Mouse (Mus musculus): ENCODE data around the gene Prr14l.
A peak's percentile ranks its signal among the peaks of the same experiment; 100 is the strongest.
"Not testable (repeated sequence)": the region's sequence is repeated elsewhere in the genome, so short reads cannot be mapped to it uniquely, and the experiment has no call there.

Prr14l gene

GRCm38 (mm10) chr5:32785313-32785915 is 68.6 kb downstream of the Prr14l start, which contains the start of gene Pisd:
Gene Pisd (minus strand): TSS chr5:32785646.
- peak; percentile 91 for DNase-seq (ENCODE audit: low spot score)

- no peak for DNase-seq (ENCODE audit: low spot score)
Measured at GRCm38 (mm10) chr5:32784726-32785125, 69.3 kb downstream of the Prr14l start.

- no peak for DNase-seq (ENCODE audit: low spot score)
Measured at GRCm38 (mm10) chr5:32781596-32781995, 72.5 kb downstream of the Prr14l start.

- no peak for DNase-seq (ENCODE audit: low spot score)
Measured at GRCm38 (mm10) chr5:32778168-32778567, 75.9 kb downstream of the Prr14l start.

- no peak for DNase-seq (ENCODE audit: low spot score)
Measured at GRCm38 (mm10) chr5:32772361-32772760, 81.7 kb downstream of the Prr14l start.

GRCm38 (mm10) chr5:32767636-32768373 is 86.3 kb downstream of the Prr14l start:
- DNase-seq (ENCODE audit: low spot score), result no peak

- DNase-seq (ENCODE audit: low spot score), result no peak
Measured at GRCm38 (mm10) chr5:32767004-32767403, 87.1 kb downstream of the Prr14l start.

- no peak for DNase-seq (ENCODE audit: low spot score)
Measured at GRCm38 (mm10) chr5:32761566-32762140, 92.4 kb downstream of the Prr14l start.

- no peak for DNase-seq (ENCODE audit: low spot score)
Measured at GRCm38 (mm10) chr5:32760787-32761186, 93.3 kb downstream of the Prr14l start.

GRCm38 (mm10) chr5:32760352-32760751 is 93.7 kb downstream of the Prr14l start:
- not testable (repeated sequence) for DNase-seq (ENCODE audit: low spot score)

- no peak for DNase-seq (ENCODE audit: low spot score)
Measured at GRCm38 (mm10) chr5:32759662-32760061, 94.4 kb downstream of the Prr14l start.

- no peak for DNase-seq (ENCODE audit: low spot score)
Measured at GRCm38 (mm10) chr5:32756141-32756540, 97.9 kb downstream of the Prr14l start.

GRCm38 (mm10) chr5:32751736-32752135 is 102.3 kb downstream of the Prr14l start:
- DNase-seq (ENCODE audit: low spot score), result no peak

GRCm38 (mm10) chr5:32748936-32749335 is 105.1 kb downstream of the Prr14l start:
- DNase-seq (ENCODE audit: low spot score), result no peak

- peak; percentile 19 for DNase-seq (ENCODE audit: low spot score)
Measured at GRCm38 (mm10) chr5:32747650-32748375, 106.2 kb downstream of the Prr14l start.

GRCm38 (mm10) chr5:32745705-32746655 is 108.1 kb downstream of the Prr14l start:
- DNase-seq (ENCODE audit: low spot score), result peak; percentile 58

- no peak for DNase-seq (ENCODE audit: low spot score)
Measured at GRCm38 (mm10) chr5:32742149-32742548, 111.9 kb downstream of the Prr14l start.

GRCm38 (mm10) chr5:32741377-32741776 is 112.7 kb downstream of the Prr14l start:
- DNase-seq (ENCODE audit: low spot score), result not testable (repeated sequence)

GRCm38 (mm10) chr5:32740850-32741249 is 113.2 kb downstream of the Prr14l start:
- DNase-seq (ENCODE audit: low spot score), result not testable (repeated sequence)

- no peak for DNase-seq (ENCODE audit: low spot score)
Measured at GRCm38 (mm10) chr5:32740138-32740537, 113.9 kb downstream of the Prr14l start.
